Mouse (Mus musculus) left cerebral cortex, postnatal 10 days (tissue): ENCODE measurements around the gene Ddb1. TPM values are rescaled to one million over a fixed set of nuclear protein-coding genes. Genes with fewer than 3 reads are reported as not detected.

Source experiments
- total RNA-seq, 2 experiments: library from RNA; stranded (reverse); gene quantifications; 2 replicates each; pipeline ENCODE4 v1.2.3; 2021

Gene Ddb1
- total RNA-seq, 2 experiments from 2014 or later, result 207 to 211 TPM

Other genes starting within 250 kb of the Ddb1 start
- 100 to 1,000 TPM; 240 to 248 TPM for gene Syt7, start 216.2 kb upstream of the Ddb1 start, total RNA-seq
- 10 to 100 TPM in 1 of 2 experiments, 1 to 10 TPM in 1; 8.7 to 13.3 TPM for gene Lrrc10b, start 147.9 kb upstream of the Ddb1 start, total RNA-seq
- 1 to 10 TPM in 1 of 2 experiments, under 1 TPM in 1; 0.83 to 2.0 TPM for gene Ppp1r32, start 122.4 kb upstream of the Ddb1 start, total RNA-seq
- 10 to 100 TPM; 70.4 to 75.8 TPM for gene Cpsf7, start 80.1 kb upstream of the Ddb1 start, total RNA-seq
- 10 to 100 TPM; 54.9 to 55.0 TPM for gene Sdhaf2, start 79.2 kb upstream of the Ddb1 start, total RNA-seq
- 10 to 100 TPM; 11.4 to 12.3 TPM for gene Tmem216, start 49.1 kb upstream of the Ddb1 start, total RNA-seq
- gene Cyb561a3, start 28.2 kb upstream of the Ddb1 start, total RNA-seq, result 10 to 100 TPM; 12.1 to 13.3 TPM
- 10 to 100 TPM; 12.4 to 15.2 TPM for gene Tmem138, start 28.0 kb upstream of the Ddb1 start, total RNA-seq
- gene Tkfc, start 327 bp downstream of the Ddb1 start, total RNA-seq, result 10 to 100 TPM; 26.1 to 32.0 TPM
- 1 to 10 TPM in 1 of 2 experiments, under 1 TPM in 1; 0.81 to 1.2 TPM for gene Vwce, start 28.9 kb downstream of the Ddb1 start, total RNA-seq
- not detected for gene Pga5, start 72.7 kb downstream of the Ddb1 start, total RNA-seq
- gene Vps37c, start 83.4 kb downstream of the Ddb1 start, total RNA-seq, result 10 to 100 TPM; 25.2 to 27.6 TPM
- under 1 TPM in 1 of 2 experiments, not detected in 1; 0.30 TPM for gene Cd5, start 133.7 kb downstream of the Ddb1 start, total RNA-seq
- gene Cd6, start 224.7 kb downstream of the Ddb1 start, total RNA-seq, result under 1 TPM; 0.19 to 0.20 TPM
- 1 to 10 TPM; 1.1 to 1.6 TPM for gene Slc15a3, start 234.4 kb downstream of the Ddb1 start, total RNA-seq